Mouse (Mus musculus) urinary bladder, postnatal 4 days (tissue): ENCODE results near the gene Cnih4.
A peak's percentile ranks its signal among the peaks of the same experiment; 100 is the strongest.

Source experiments
- DNase-seq, 2 experiments: peaks; one replicate each; pipeline ENCODE4 v3.0.0; 2021 to 2022; ENCODE audit warnings: low spot score in 2 of 2

The Cnih4 gene

DNA sequence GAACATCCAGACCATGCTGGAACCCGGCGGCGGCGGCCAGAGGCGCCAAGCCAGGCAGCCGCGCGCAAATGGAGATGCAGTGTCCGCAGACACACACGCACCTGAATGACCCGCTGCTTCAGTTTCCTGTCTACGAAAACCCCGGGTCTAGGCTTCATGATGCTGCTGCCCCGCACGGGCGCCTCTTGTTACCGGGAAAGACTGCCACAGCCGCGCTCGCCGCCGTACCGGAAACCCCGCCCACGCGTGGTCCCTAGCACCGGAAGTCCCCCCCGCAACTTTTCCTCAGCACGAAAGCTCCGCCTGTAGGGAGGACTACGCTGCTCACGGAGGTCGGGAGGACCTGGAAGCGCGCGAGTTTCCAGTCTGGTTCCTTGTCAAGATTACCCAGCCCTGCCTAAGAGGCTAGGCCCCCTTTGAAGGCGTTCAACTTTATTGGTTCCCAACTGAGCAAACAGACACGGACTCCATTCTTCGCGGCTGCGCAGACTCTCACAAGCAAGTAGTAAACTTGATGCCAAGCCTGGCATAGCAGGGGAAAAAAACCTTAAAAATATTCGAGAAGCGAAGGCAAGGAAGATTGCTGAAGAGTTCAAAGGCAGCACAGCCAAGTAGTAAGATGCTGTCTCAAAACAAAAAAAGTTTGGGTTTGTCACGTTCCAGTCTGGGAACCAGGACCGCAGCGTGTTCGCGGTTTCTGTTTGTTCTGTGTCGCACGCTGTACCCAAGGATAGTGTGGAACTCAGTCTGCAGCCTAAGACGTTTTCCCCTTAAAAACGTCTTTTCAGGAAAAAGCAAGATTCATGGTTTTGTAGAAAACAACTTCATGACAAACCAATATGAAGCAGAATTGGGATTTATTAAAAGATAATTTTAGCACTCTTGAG, at the start of gene Cnih4, which contains the start of gene Nvl:
Gene Cnih4, plus strand, starts transcription at position 744 of the 887 bp plus-strand sequence.
Gene Nvl, minus strand, starts transcription at position 255 of the 887 bp plus-strand sequence.
- DNase-seq = peak; percentile 91

- DNase-seq = no peak
Observed at GRCm38 (mm10) chr1:181117112-181117511, 27.4 kb upstream of the Cnih4 start.

- DNase-seq = no peak
Observed at GRCm38 (mm10) chr1:181124145-181124544, 20.3 kb upstream of the Cnih4 start.

GRCm38 (mm10) chr1:181125916-181126315, 18.6 kb upstream of the Cnih4 start:
- no peak for DNase-seq

DNA sequence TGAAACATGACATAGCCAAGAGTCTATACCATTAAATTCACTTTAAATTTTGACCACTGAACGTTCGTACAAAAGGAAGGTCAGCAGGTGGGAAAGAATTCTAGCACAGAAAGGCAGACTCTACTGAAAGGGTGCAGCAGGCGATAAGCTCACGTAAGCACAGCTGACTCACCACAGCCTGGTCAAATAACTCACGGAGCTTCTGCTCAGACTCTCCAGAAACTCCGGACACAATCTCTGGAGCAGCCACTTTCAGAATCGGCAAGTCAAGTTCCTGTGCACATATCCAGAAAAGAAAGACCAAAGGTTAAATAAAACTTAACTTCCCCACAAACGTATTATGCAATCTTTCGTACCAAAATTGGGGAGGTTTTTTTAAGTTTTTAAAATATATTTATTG, 17.7 kb upstream of the Cnih4 start:
- DNase-seq = no peak

DNA sequence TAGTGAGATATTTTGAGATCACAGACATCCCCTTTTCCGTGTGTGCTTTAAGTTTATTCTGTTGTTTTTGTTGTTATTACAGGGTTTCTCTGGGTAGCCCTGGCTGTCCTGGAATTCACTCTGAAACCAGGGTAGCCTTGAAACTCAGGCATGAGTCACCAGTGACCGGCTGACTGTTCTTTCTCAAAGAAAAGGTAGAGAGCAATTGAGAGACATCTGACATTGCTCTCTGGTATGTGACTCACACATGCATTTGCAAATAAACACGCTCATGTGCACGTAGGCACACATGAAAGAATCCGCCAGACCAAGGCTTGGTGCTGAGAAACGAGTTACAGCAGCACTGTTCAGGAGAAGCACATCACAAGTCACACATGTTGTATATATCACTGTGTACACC, 12.6 kb upstream of the Cnih4 start:
- DNase-seq = no peak

DNA sequence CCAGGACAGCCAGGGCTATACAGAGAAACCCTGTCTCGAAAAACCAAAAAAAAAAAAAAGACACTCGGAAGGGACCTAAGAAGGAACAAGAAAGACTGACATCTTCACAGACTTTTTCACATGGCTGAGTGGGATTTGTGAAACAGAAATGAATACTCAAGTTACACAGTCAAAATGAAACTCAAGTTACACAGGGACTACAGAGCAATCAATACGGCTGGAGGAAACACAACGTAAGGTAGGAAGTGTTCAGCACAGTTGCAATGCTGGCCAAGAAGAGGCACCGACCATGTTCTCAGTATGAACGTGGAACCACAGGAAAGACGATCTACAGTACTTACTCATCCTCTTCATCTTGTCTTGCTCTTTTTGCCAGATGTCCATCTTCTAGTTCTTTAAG, 5.8 kb upstream of the Cnih4 start:
- DNase-seq = no peak

- DNase-seq = no peak
Observed at GRCm38 (mm10) chr1:181143609-181143949, 914 bp upstream of the Cnih4 start.

DNA sequence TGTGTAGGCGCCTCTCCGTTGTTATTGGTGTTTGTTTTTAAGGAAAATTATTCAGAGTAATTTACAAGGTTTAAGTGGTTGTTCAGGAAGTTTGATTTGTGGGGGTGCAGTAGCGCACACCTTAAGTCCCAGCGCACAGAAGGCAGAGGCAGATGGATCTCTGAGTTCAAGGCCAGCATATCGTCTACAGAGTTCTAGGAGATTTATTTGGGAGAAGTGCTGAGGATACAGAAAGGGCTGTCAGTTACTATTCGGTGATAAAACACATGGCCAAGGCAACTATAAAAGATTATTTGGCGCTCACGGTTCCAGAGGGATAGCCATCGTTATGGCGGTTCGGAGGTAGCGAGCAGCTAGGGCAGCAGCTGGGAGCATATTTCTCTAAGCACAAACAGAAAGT, 473 bp downstream of the Cnih4 start:
- DNase-seq = no peak

GRCm38 (mm10) chr1:181146187-181146586, 1.7 kb downstream of the Cnih4 start:
- DNase-seq = no peak

GRCm38 (mm10) chr1:181148540-181148939, 4.0 kb downstream of the Cnih4 start:
- no peak for DNase-seq

GRCm38 (mm10) chr1:181149373-181150017, 5.0 kb downstream of the Cnih4 start:
- DNase-seq = no peak

DNA sequence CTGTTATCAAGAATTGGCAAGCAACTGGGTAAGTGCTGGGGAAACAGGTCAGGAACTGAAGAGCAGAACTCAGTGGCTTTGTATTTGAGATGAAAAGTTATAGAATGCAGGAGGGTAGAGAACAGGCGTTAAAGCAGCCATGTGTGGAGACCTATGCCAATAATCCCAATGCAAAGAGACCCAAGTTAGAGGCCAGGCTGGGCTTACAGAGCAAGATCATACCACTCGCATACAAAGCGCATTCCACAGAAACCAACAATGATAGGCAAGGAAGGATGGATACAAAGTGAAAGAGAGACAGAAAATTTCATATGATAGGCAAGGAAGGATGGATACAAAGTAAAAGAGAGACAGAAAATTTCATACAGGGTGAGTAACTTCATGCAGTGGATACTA, 5.9 kb downstream of the Cnih4 start:
- DNase-seq = no peak

DNA sequence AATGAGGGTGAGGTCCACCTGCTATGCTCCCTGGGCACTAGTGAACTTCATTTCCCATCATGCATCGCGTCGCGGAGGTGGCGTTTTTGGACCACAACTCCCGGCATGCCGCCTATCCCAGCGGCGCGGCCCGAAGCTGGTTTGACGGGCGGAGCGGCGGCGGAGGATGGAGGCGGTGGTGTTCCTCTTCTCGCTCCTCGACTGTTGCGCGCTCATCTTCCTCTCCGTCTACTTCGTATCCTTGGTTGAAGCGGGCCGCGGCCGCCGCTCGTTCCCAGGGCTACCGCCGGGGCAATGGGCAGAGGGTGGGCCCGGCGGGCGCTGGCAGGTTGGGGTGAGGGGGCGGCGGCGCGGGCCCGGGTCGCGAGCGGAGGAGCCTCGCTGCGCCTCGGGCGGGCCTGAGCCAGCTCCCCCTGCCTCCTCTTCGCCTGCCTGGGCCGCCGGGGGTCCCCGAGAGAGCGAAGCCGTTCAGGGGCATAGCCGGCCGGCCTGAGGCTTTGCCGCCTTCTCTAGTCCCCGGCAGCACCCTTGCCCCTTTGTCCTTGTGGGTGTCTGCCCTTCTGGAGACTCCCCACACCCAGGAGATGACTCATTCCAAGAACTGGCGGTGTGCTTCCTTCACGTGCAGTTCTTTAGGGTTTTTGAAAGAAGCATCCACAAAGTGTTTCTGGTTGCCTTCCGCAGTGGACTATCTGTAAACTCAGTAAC, 6.5 kb downstream of the Cnih4 start:
- DNase-seq = peak; percentile 80 to 92

DNA sequence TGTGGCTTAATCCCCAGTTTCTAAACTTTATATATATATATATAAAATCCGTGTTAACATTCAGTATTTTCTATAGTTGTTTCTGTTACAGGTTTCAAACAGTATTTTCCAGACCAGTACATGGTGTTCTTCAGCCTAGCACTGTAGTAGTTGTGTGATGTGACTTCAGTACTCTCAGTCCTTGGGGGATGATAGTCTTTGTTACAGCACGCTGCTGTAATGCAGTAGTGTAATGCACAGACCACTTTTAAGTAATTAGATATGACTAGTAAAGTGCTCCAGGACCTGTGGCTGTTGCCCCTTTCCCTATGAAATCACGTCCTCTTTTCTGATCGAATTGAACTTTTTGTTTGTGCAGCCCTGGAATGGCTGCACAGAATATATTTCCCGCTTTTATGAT, 7.0 kb downstream of the Cnih4 start:
- no peak for DNase-seq

- DNase-seq = no peak
Observed at GRCm38 (mm10) chr1:181167816-181168215, 23.3 kb downstream of the Cnih4 start.

DNA sequence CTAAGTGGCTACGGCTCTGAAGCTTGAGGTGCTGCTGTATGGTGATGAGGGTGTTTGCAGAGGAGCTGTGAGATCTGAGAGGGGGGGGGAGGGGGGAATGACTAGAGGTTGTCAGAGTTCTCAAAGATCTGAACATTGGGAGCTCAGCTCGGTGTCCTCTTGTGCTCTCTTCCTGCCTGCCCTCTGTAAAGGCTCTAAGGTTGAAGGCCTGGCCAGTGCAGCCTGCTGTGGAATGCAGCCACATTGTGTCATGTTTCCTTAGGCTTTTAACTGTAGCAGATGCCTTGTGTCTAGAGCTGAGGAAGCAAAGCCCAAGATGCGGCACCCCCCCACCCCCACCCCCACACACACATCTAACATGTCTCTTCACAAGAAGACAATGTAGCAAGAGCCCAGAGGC, 23.9 kb downstream of the Cnih4 start:
- DNase-seq = no peak

- no peak for DNase-seq
Observed at GRCm38 (mm10) chr1:181170210-181170609, 25.7 kb downstream of the Cnih4 start.

DNA sequence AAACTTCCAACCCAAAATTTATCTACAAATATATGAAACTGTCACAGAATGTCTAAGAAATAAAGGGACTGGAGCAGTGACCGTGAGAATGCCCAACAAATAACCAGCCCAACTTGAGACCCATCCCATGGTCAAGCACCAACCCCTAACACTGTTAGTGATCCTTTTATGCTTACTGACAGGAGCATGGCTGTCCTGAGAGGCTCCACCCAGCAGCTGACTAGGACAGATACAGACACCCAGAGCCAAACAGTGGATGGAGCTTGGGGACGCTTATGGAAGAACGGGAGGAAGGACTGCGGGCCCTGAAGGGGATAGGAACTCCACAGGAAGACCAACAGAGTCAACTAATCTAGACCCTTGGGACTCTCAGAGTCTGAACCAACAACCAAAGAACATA, 44.4 kb downstream of the Cnih4 start:
- DNase-seq = no peak

DNA sequence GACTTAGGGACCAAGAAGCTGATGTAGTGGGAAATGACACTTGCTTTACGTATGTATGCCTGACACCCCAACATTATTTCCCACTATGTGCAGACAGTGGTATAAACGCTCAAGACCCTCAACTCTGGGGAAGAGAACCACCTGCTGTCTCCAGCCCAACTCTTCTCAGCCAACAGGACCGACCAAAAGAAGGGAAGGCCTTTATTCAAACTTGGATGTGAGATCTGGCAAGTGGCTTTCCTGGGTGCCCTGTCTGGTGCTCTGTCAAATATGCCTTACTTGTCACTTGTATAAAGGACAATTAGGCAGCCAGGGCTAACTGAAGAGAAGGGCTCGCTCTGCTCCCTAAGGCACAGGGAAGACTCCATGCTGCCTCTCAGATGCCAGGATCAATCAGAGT, 55.0 kb downstream of the Cnih4 start:
- no peak for DNase-seq

DNA sequence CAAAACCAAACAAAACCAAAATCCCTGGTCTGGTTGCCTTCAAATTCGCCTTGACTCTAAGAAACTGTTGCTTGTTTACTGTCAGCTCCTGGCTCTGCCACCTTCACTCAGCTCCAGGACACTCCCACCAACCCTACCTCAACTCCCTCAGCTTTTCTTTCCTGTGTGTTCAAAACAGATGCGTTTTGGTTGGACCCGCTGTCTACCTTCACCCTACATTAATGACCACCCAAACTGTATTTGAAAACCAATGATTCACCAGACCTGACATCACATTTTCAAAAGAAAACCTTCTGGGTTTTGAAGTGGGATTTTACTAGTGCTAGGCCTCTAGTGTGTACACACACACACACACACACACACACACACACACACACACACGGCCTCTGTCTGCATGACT, 65.7 kb downstream of the Cnih4 start:
- DNase-seq = no peak

DNA sequence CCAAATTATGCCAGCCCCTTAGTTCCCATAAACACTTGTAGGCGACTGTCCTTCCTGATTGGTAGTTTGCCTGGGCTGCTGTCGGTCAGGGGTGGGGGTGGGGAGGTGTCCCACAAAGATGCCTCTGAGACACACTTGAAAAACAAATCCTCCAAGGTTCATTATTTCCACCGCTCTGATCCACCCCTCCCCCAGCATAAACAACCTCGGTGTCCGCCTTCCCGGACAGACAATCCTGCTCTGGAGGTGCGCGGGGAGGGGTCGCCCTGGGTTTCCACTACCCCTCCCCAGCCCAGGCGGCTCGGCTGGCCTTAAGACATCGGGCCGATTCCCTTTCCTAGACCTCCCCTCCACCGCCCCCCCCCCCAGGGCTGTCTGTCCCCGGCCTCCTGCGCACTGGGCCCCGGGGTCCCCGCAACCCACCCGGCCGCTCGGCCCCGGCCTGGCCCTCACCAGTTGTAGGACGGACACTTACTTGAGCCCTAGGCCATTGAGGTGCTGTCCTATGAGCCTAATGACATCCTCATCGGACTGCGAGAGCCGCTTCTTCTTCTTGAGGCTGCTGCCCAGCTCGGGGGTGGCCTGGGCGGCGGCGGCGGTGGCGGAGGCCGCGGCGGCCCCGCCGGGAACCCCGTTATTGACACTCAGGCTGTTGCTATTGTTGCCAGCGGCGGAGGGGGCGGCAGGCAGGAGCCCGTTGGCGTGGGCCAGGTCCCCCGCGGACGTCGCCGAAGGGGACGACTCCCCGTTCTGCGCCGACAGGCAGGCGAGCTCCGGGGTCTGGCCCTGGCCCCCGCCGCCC, 66.3 kb downstream of the Cnih4 start:
- DNase-seq = no peak
